Mouse (Mus musculus): ENCODE measurements around the gene Sirt7. TPM values are rescaled to one million over a fixed set of nuclear protein-coding genes. Genes with fewer than 3 reads are reported as not detected.

The Sirt7 gene
- total and polyA plus RNA-seq, 3 experiments: 74.4 to 91.3 (median 75.2) TPM

GRCm38 (mm10) chr11:120613976-120614375, 11.1 kb downstream of the Sirt7 start:
- no peak overlapping the region for H3K4me3 ChIP-seq (replicated peaks in 1 of 3; ENCODE audit: low read depth in 2 of 3, low read length in 2 of 3, poor library complexity in 1 of 3)
- no peak overlapping the region for H3K9ac ChIP-seq (ENCODE audit: insufficient read depth, low read depth)
- H3K79me2 ChIP-seq (replicated peaks; ENCODE audit: control insufficient read depth, extremely low read depth, insufficient read depth, poor library complexity, severe bottlenecking): peaks cover 22% of the 10 kb centered on the region
- peaks cover 8 to 39% of the 10 kb centered on the region in 2 experiments for H3K4me1 ChIP-seq (ENCODE audit: control insufficient read depth in 1 of 2, insufficient read depth in 2 of 2)
- TF ChIP-seq USF1 (IDR thresholded peaks at IDR 0.05; ENCODE audit: low read depth, low read length) (no peak), ZKSCAN1 (IDR thresholded peaks at IDR 0.05; ENCODE audit: borderline replicate concordance, low read depth, low read length) (no peak), MXI1 (IDR thresholded peaks at IDR 0.05; ENCODE audit: low read depth, low read length) (no peak)
- no peak overlapping the region for H3K27ac ChIP-seq (ENCODE audit: insufficient read depth, low read depth)
- peaks cover 62 to 79% of the 10 kb centered on the region in 2 experiments for H3K36me3 ChIP-seq (replicated peaks in 1 of 2; ENCODE audit: control insufficient read depth in 1 of 2, insufficient read depth in 1 of 2, low read length in 1 of 2)
- H3K9me3 ChIP-seq (replicated peaks; ENCODE audit: low read length): no peaks in the 10 kb centered on the region
- DNase-seq (ENCODE audit: extremely low read depth): no peak
- dilution Hi-C loops (cut with MboI; ENCODE audit: extremely low pct_ligation_motif_present, extremely low pct_unique_long_range_greater_than_20kb, low sequenced_read_pairs): no loop called here
- H3K4me2 ChIP-seq (ENCODE audit: insufficient read depth, low read depth, poor library complexity, severe bottlenecking): no peak overlapping the region
- in situ Hi-C loops (cut with MboI; ENCODE audit: low pct_ligation_motif_present, low pct_unique_long_range_greater_than_20kb, low sequenced_read_pairs): no loop called here
- no peaks in the 10 kb centered on the region for H3K27me3 ChIP-seq (replicated peaks)

DNA sequence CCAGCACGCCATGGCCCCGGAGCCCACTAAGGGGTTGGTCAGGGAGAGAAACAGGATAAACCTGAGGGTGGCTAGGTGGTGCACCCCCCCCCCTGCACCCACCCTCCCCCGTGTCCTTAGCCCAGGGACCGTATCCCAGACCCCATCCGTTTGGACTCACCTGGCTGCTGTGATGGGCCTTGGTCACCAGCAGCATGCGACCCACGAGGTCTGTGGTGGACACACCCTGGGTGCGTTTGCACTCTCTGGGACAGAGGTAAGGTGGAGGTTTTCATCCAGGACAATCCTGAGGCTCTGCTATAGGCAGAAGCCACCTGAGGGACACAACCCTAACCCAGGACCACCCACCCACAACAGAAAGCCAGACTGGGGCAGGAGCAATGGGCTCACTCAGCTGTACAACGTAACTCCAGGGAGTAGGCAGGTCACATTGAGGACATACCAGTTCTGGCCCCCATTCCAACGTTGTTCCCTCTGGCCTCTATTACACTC, 11.5 kb downstream of the Sirt7 start:
- TF ChIP-seq IRF4 (IDR thresholded peaks at IDR 0.05; ENCODE audit: low read depth, low read length) (no peak), MAFK (IDR thresholded peaks at IDR 0.05; ENCODE audit: insufficient replicate concordance, low read length) (no peak), KAT2A (IDR thresholded peaks at IDR 0.05; ENCODE audit: insufficient replicate concordance, low read length) (no peak), ZMIZ1 (IDR thresholded peaks at IDR 0.05; ENCODE audit: low read depth, low read length) (no peak), HCFC1 (IDR thresholded peaks at IDR 0.05; ENCODE audit: low read depth, low read length) (no peak), POLR2A (IDR thresholded peaks at IDR 0.05; ENCODE audit: low read depth, low read length) (no peak), CHD1 (IDR thresholded peaks at IDR 0.05; ENCODE audit: low read depth, low read length) (no peak), PAX5 (IDR thresholded peaks at IDR 0.05; ENCODE audit: low read length) (no peak), RAD21 (IDR thresholded peaks at IDR 0.05; ENCODE audit: low read depth, low read length) (no peak)
- in situ Hi-C loops (cut with MboI; ENCODE audit: low pct_ligation_motif_present, low pct_unique_long_range_greater_than_20kb, low sequenced_read_pairs): no loop called here
- Histone ChIP-seq H3K27ac (ENCODE audit: insufficient read depth, low read depth) (no peak overlapping the region), H3K79me2 (replicated peaks; ENCODE audit: control insufficient read depth, extremely low read depth, insufficient read depth, poor library complexity, severe bottlenecking) (peaks cover 22% of the 10 kb centered on the region), H3K4me1 (ENCODE audit: control insufficient read depth in 1 of 2, insufficient read depth in 2 of 2) (peaks cover 8 to 41% of the 10 kb centered on the region in 2 experiments), H3K4me2 (ENCODE audit: insufficient read depth, low read depth, poor library complexity, severe bottlenecking) (no peak overlapping the region), H3K27me3 (replicated peaks) (no peaks in the 10 kb centered on the region), H3K4me3 (replicated peaks in 1 of 3; ENCODE audit: low read depth in 2 of 3, low read length in 2 of 3, poor library complexity in 1 of 3) (no peak overlapping the region), H3K36me3 (replicated peaks in 1 of 2; ENCODE audit: control insufficient read depth in 1 of 2, insufficient read depth in 1 of 2, low read length in 1 of 2) (peaks cover 62 to 79% of the 10 kb centered on the region in 2 experiments), H3K9me3 (replicated peaks; ENCODE audit: low read length) (no peaks in the 10 kb centered on the region), H3K9ac (ENCODE audit: insufficient read depth, low read depth) (no peak overlapping the region)
- no peak for DNase-seq (ENCODE audit: extremely low read depth)
- dilution Hi-C loops (cut with MboI; ENCODE audit: extremely low pct_ligation_motif_present, extremely low pct_unique_long_range_greater_than_20kb, low sequenced_read_pairs): no loop called here

DNA sequence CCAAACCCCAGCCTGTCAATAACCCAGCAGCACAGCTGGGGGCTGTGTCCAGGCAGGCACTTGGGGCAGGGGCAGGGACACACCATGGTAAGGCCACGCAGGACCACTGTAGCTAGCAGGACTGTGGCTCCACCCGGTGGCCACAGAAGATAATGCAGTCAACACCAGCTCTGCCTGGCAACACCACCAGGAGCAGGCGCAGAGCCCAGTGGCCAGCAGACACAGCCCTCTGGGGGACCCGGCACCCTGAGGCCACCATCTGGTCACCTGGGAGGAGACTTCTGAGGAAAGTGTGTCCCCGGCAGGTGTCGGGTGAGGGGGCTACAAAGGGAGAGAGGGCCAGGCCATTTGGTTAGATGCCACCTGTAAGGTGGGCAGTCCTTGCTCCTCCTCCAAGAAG, 12.3 kb downstream of the Sirt7 start:
- Histone ChIP-seq H3K36me3 (replicated peaks in 1 of 2; ENCODE audit: control insufficient read depth in 1 of 2, insufficient read depth in 1 of 2, low read length in 1 of 2) (peaks cover 61 to 80% of the 10 kb centered on the region in 2 experiments), H3K4me1 (ENCODE audit: control insufficient read depth in 1 of 2, insufficient read depth in 2 of 2) (peaks cover 8 to 34% of the 10 kb centered on the region in 2 experiments)
- dilution Hi-C loops (cut with MboI; ENCODE audit: extremely low pct_ligation_motif_present, extremely low pct_unique_long_range_greater_than_20kb, low sequenced_read_pairs): no loop called here

More for the DNA sequence above, 12.3 kb downstream of the Sirt7 start:
- Histone ChIP-seq H3K4me3 (replicated peaks in 1 of 3; ENCODE audit: low read depth in 2 of 3, low read length in 2 of 3, poor library complexity in 1 of 3) (no peak overlapping the region), H3K27me3 (replicated peaks) (no peaks in the 10 kb centered on the region), H3K4me2 (ENCODE audit: insufficient read depth, low read depth, poor library complexity, severe bottlenecking) (no peak overlapping the region), H3K9ac (ENCODE audit: insufficient read depth, low read depth) (no peak overlapping the region), H3K27ac (ENCODE audit: insufficient read depth, low read depth) (no peak overlapping the region), H3K79me2 (replicated peaks; ENCODE audit: control insufficient read depth, extremely low read depth, insufficient read depth, poor library complexity, severe bottlenecking) (peaks cover 22% of the 10 kb centered on the region), H3K9me3 (replicated peaks; ENCODE audit: low read length) (no peaks in the 10 kb centered on the region)
- in situ Hi-C loops (cut with MboI; ENCODE audit: low pct_ligation_motif_present, low pct_unique_long_range_greater_than_20kb, low sequenced_read_pairs): no loop called here
- peak; percentile 67 for DNase-seq (ENCODE audit: extremely low read depth)
- TF ChIP-seq KAT2A (IDR thresholded peaks at IDR 0.05; ENCODE audit: insufficient replicate concordance, low read length) (no peak), SMC3 (IDR thresholded peaks at IDR 0.05; ENCODE audit: low read depth, low read length) (peak; percentile 73), CHD1 (IDR thresholded peaks at IDR 0.05; ENCODE audit: low read depth, low read length) (no peak), JUND (conservative IDR thresholded peaks at IDR 0.05; ENCODE audit: low read depth, low read length) (no peak), NRF1 (IDR thresholded peaks at IDR 0.05; ENCODE audit: low read depth, low read length) (0 out of 2 replicates have a peak, but pooled peaks have one; percentile 17), MYC (IDR thresholded peaks at IDR 0.05; ENCODE audit: low read depth, low read length) (no peak), SIN3A (IDR thresholded peaks at IDR 0.05; ENCODE audit: low read length) (no peak), CTCF (conservative IDR thresholded peaks at IDR 0.05 in 1 of 2, IDR thresholded peaks at IDR 0.05 in 1 of 2; ENCODE audit: low read depth in 2 of 2, low read length in 2 of 2) (peak; percentile 40 to 82; a peak in 2 of 4 replicates), RCOR1 (conservative IDR thresholded peaks at IDR 0.05; ENCODE audit: low read depth, low read length) (no peak), MEF2A (IDR thresholded peaks at IDR 0.05; ENCODE audit: borderline replicate concordance, low read depth, low read length) (no peak), RAD21 (IDR thresholded peaks at IDR 0.05; ENCODE audit: low read depth, low read length) (peak; percentile 73)

Data from CH12.LX (cell line).